Mouse (Mus musculus): ENCODE data around the gene Gm10974.

GRCm38 (mm10) chr7:66318147-66318546, 47.6 kb upstream of the Gm10974 start:
- TF ChIP-seq CTCF (IDR thresholded peaks at IDR 0.05; ENCODE audit: low read depth) (no peak), EP300 (IDR thresholded peaks at IDR 0.05; ENCODE audit: low read depth) (no peak)
